In genomic region chr1:91346892-91347291, GRCm38 (mm10) we compare ENCODE assay signal across 8 mouse cellular contexts. TPM values are rescaled to one million over a fixed set of nuclear protein-coding genes. Genes with fewer than 3 reads are reported as not detected.
A peak's percentile ranks its signal among the peaks of the same experiment; 100 is the strongest.
DNase-seq lines count a peak whose midpoint lies in the region; ATAC-seq and TF ChIP-seq lines count a peak whose summit lies in the region.

No protein-coding gene starts in this region.

- no peak for TF ChIP-seq POLR2A in brain, embryonic 14.5 days (IDR thresholded peaks at IDR 0.05; ENCODE audit: borderline replicate concordance, extremely low read depth, insufficient read depth, insufficient read length, poor library complexity, severe bottlenecking)

- peak; percentile 82 for ATAC-seq in erythroid progenitor cell, adult 5-6 weeks (replicated peaks; ENCODE audit: low FRiP score, poor library complexity, severe bottlenecking)

- TF ChIP-seq CTCF in brain, embryonic 14.5 days (IDR thresholded peaks at IDR 0.05; ENCODE audit: borderline replicate concordance, extremely low read depth, insufficient read depth, insufficient read length): peak; percentile 92

- peak; percentile 43 for DNase-seq in MEL-GATA-1-ER (ENCODE audit: extremely low read depth, low read depth)
- DNase-seq in brain, embryonic 14.5 days (ENCODE audit: low read depth): peak; percentile 70
- DNase-seq in heart, postnatal 14 days: peak; percentile 60 to 82
- DNase-seq in kidney, postnatal 4 days: peak; percentile 75 to 79
- DNase-seq in lung, postnatal 10 days: peak; percentile 81
- peak; percentile 87 for DNase-seq in retina, embryonic 14.5 days (ENCODE audit: low spot score)
- peak; percentile 43 for DNase-seq in yolk sac, embryonic 10.5 days (ENCODE audit: low spot score)

- intact Hi-C loops in heart, postnatal 14 days (cut with DNase I): loop anchor here (5.0 kb wide), 1 partner anchor 135 kb away; no protein-coding TSS in a partner anchor

RNA-seq across cellular contexts. Expression of gene Klhl30, which starts 3.9 kb away (rescaled TPM):
- 0.15 and 0.22 TPM in 2 replicates for polyA plus RNA-seq in brain, embryonic 14.5 days (2012; rRNA removed)
- not detected in 2 replicates for total RNA-seq in erythroid progenitor cell, adult 5-6 weeks (2015; ENCODE audit: low replicate concordance)
- not detected in 2 replicates for total RNA-seq in erythroid progenitor cell, adult 5-6 weeks (2017; ENCODE audit: low replicate concordance)
- 10 to 100 TPM; 43.9 to 47.6 TPM for total RNA-seq in heart, postnatal 14 days (2021)

RNA-seq across cellular contexts. Expression of gene Erfe, which starts 19.3 kb away (rescaled TPM):
- 0.26 and 0.40 TPM in 2 replicates for polyA plus RNA-seq in brain, embryonic 14.5 days (2012; rRNA removed)
- total RNA-seq in erythroid progenitor cell, adult 5-6 weeks (2015; ENCODE audit: low replicate concordance): 5.4 and 16.9 TPM in 2 replicates
- 2.8 and 3.1 TPM in 2 replicates for total RNA-seq in erythroid progenitor cell, adult 5-6 weeks (2017; ENCODE audit: low replicate concordance)
- total RNA-seq in heart, postnatal 14 days (2021): under 1 TPM; 0.15 to 0.41 TPM

RNA-seq across cellular contexts. Expression of gene Espnl, which starts 25.0 kb away (rescaled TPM):
- polyA plus RNA-seq in brain, embryonic 14.5 days (2012; rRNA removed): 0.08 and 0.10 TPM in 2 replicates
- 1.4 TPM in 1 of 2 replicates, not detected in the other for total RNA-seq in erythroid progenitor cell, adult 5-6 weeks (2015; ENCODE audit: low replicate concordance)
- not detected in 2 replicates for total RNA-seq in erythroid progenitor cell, adult 5-6 weeks (2017; ENCODE audit: low replicate concordance)
- total RNA-seq in heart, postnatal 14 days (2021): not detected

RNA-seq across cellular contexts. Expression of gene Scly, which starts 48.8 kb away (rescaled TPM):
- 11.9 and 12.7 TPM in 2 replicates for polyA plus RNA-seq in brain, embryonic 14.5 days (2012; rRNA removed)
- total RNA-seq in erythroid progenitor cell, adult 5-6 weeks (2015; ENCODE audit: low replicate concordance): 27.0 and 42.3 TPM in 2 replicates
- total RNA-seq in erythroid progenitor cell, adult 5-6 weeks (2017; ENCODE audit: low replicate concordance): 39.7 and 51.1 TPM in 2 replicates
- 10 to 100 TPM; 11.4 to 15.6 TPM for total RNA-seq in heart, postnatal 14 days (2021)

RNA-seq across cellular contexts. Expression of gene Ilkap, which starts 51.7 kb away (rescaled TPM):
- polyA plus RNA-seq in brain, embryonic 14.5 days (2012; rRNA removed): 118 and 128 TPM in 2 replicates
- total RNA-seq in erythroid progenitor cell, adult 5-6 weeks (2015; ENCODE audit: low replicate concordance): 82.2 and 110 TPM in 2 replicates
- 101 and 110 TPM in 2 replicates for total RNA-seq in erythroid progenitor cell, adult 5-6 weeks (2017; ENCODE audit: low replicate concordance)
- total RNA-seq in heart, postnatal 14 days (2021): 10 to 100 TPM; 45.4 to 46.7 TPM

Comparison
In these comparisons a context has a peak if more than half of its experiments do, and no peak if none do; other contexts are left out.
1. Peak in every context shown above with its lines: DNase-seq and ATAC-seq.
2. RNA of gene Klhl30, which starts 3.9 kb away (total RNA-seq): 43.9 to 47.6 TPM in heart, postnatal 14 days; not detected in erythroid progenitor cell, adult 5-6 weeks; every median in the first group is over 10 times any median in the second.